Mouse (Mus musculus) heart, postnatal 36 days (tissue): ENCODE data around the gene Ppcdc. TPM values are rescaled to one million over a fixed set of nuclear protein-coding genes. Genes with fewer than 3 reads are reported as not detected.
"Not testable (repeated sequence)": the region's sequence is repeated elsewhere in the genome, so short reads cannot be mapped to it uniquely, and the experiment has no call there.

ENCODE experiments used
- DNase-seq, 2 experiments: peaks; one replicate each; pipeline ENCODE4 v3.0.0; 2021 to 2022
- intact Hi-C: fragments of 180-260 bp; cut with DNase I; formaldehyde crosslinking; loops from one replicate; pipeline ENCODE4 v1.15.1; 2025
- total RNA-seq, 2 experiments: library from RNA; stranded (reverse); gene quantifications; 2 replicates each; pipeline ENCODE4 v1.2.3; 2021

Gene Ppcdc
- total RNA-seq, 2 experiments from 2014 or later: 8.2 to 8.8 TPM

DNA sequence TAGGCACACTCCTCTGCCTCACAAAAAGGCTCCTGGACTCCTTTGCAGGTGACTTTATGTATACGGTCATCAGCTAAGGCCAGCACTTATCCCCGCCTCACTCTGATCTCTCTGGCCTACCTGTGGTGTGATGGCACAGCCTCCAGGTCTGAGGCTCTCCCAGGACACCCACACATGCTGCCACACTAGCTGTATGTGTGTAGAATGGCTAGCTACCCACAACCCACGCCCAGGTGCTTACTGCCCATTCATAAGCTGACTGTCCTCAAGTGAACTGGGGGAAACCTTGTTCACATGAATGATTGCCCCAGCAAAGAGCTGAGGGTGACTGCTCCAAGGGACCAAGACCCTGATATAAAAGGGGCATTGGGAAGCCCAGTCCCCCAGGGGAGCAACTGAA lies 7.4 kb downstream of the Ppcdc start:
- no peak for DNase-seq
- intact Hi-C loops: no loop called here

DNA sequence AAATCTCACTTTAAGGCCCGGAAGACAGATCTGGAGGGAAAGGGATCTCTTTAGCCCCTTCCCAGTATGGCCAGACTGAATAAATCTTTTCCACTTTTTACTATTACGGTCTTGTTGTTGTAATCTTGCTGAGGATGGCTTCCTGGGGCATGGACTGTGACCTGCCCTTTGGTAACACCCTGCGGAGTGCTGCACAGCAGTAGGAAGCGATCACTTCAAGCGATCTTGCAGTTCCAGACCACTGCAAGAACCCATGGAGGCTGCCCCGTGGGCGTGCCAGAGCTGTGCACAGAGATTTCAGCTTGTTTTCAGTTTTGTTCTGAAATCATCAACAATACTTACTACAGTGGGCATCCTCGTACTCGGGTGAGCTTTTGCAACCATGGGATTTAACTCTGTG lies 8.7 kb downstream of the Ppcdc start:
- intact Hi-C loops: no loop called here
- no peak for DNase-seq

DNA sequence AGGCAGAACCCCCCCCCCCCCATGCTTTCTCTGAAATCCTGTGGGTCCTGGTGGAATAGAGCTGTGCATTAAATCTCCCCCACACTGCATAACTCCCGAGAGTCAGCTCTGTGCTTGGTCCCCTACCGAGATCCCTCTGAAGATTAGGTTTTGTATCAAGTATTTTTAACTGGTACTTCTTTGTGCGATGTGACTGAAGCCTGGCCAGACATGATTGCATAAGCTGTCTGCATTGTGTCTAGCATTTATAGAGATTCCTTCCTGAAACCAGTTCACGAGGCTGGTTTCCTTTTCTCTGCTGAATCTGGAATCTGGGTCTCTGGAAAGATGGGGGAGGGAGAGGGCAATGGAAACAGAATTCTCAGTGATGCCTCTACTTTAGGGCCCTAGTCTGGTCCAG lies 11.5 kb downstream of the Ppcdc start:
- DNase-seq: no peak
- intact Hi-C loops: no loop called here

DNA sequence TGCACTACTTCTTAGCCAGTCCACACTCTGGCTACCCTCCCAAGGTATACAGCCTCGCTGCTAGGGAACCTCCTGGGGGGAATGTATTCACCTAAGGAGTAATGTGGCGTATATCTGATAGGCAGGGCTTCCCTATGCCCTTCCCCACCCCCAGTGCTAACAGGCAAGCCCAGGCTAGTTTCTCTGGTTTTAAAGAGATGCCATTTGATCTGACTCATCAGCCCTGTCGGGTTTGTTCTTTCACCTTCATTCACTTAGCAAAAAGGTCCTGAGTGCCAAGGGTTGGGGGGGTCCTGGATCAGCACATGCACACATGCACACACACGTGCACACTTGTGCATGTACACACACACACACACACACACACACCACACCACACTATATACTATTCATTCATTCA lies 12.0 kb downstream of the Ppcdc start:
- DNase-seq: no peak
- intact Hi-C loops: no loop called here

DNA sequence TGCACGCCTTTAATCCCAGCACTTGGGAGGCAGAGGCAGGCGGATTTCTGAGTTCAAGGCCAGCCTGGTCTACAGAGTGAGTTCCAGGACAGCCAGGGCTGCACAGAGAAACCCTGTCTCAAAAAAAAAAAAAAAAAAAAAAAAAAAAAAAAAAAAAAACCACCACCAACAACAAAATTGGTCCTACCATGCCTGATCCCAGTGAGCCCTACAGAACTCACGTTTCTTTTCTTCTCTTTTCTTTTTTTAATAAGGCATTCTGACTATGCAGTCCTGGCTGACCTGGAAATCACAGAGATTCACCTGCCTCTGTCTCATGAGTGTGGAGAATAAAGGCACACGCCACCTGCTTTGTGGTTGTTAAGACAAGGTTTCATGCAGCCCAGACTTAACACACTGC lies 12.8 kb downstream of the Ppcdc start:
- intact Hi-C loops, DNase-seq: not testable (repeated sequence)

GRCm38 (mm10) chr9:57425116-57425515 lies 14.8 kb downstream of the Ppcdc start:
- intact Hi-C loops: no loop called here
- DNase-seq: no peak

DNA sequence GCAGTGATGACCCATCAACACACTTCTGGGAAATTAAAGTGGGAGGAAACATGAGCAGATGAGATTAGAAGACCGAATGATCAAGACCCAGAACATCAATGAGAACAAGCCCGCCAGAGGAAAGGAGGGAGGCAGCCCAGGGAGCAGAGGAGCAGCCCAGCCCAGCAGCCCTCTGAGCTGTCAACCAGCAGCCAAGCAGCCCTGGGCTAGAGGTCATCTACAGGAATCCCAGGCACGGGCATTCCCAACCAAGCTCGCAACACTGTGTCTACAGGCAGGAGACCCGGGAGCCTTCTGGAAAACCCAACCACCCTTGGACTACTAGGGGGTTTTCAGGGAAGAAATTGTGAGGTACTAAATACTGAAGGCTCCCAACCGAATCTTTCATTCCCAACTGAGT lies 15.9 kb downstream of the Ppcdc start:
- intact Hi-C loops: no loop called here
- DNase-seq: no peak

GRCm38 (mm10) chr9:57421688-57422111 lies 18.2 kb downstream of the Ppcdc start:
- intact Hi-C loops: loop anchor here (1.0 kb wide), 1 partner anchor 12 kb away; no protein-coding TSS in a partner anchor
- no peak for DNase-seq

- DNase-seq: peak in 1 of 2 experiments; percentile 67
- intact Hi-C loops: loop anchor here (1.0 kb wide), 1 partner anchor 12 kb away; no protein-coding TSS in a partner anchor
Measured at GRCm38 (mm10) chr9:57421121-57421571, 18.8 kb downstream of the Ppcdc start.

DNA sequence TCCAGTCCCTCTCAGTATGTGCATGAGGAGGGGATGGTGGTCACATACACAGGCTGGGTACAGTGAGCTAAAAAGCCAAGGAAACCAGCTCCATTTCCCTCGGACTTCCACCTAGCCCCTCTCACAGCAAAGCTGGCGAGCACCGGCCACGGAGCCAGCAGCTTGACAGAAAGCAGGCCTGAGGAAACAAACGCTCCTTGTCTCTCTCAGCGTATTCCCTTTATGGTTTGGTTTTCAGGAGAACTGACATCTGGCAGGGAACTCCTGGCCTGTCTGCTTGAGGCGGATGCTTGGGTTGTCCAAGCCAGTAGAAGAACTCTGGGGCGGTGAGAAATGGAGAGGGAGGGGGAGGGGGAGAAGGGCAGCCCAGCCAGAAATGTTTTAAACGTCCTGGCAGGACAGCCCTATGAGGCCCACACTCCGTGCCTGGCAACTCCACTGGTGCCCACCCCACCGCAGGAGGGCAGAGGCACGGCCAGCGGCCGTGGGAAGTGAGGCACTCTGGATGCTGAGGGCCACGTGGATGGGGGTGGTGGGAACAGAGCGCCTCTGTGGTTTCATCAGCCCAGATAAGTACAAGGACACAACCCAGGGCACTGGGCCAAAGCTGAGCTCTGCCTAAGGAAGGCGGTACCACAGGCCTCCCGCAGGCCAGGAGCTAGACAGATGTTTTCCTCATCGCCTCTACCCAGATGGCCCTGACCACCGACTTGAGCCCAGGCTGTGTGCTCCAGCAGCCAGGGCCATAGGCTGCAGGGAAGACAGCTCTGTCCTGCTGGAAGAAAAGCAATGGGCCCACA lies 19.4 kb downstream of the Ppcdc start:
- peak; percentile 94 to 96 for DNase-seq
- intact Hi-C loops: loop anchor here (1.0 kb wide), 1 partner anchor 13 kb away; no protein-coding TSS in a partner anchor

- no peak for DNase-seq
- intact Hi-C loops: no loop called here
Measured at GRCm38 (mm10) chr9:57419521-57420267, 20.2 kb downstream of the Ppcdc start.

- DNase-seq: peak in 1 of 2 experiments; percentile 23
- intact Hi-C loops: no loop called here
Measured at GRCm38 (mm10) chr9:57417341-57417740, 22.6 kb downstream of the Ppcdc start.

DNA sequence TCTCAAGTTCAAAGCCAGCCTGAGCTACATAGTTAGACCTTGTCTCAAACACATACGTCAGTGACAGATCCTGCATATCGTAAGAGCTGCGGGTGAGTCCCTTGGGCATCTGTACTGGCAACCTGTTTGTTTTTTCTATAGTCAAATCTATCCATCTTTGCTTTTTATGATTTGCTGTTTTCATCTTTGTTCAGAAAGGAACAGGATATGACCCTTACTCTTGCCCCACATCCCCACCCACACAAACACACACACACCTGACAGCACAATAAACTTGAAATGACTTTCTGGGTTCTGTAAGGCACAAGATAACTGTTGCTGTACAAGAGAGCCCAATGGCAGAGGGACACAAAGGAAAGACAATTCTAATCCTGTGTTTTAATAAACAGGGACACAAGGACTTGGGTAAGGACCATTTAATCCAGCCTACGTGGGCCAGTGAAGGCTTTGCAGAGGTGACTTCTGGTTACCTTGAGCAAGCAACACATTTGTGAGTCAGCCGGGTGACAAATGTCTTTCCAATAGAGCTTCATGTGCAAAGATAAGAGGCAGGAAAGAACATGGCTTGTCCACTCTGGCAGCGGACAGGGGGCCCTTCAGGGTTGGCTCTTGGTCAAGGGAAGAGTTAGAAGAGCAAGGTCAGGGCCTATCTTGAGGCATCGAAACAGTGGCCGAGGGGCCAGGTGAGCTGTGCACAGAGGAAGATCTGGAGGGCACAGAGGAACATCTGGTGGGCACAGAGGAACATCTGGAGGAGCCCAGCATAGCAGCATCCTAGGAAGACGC lies 32.6 kb downstream of the Ppcdc start:
- peak in 1 of 2 experiments; percentile 38 for DNase-seq
- intact Hi-C loops: no loop called here

- intact Hi-C loops: no loop called here
- DNase-seq: no peak
Measured at GRCm38 (mm10) chr9:57406395-57406794, 33.5 kb downstream of the Ppcdc start.

GRCm38 (mm10) chr9:57404036-57404435 lies 35.9 kb downstream of the Ppcdc start:
- no peak for DNase-seq
- intact Hi-C loops: no loop called here

DNA sequence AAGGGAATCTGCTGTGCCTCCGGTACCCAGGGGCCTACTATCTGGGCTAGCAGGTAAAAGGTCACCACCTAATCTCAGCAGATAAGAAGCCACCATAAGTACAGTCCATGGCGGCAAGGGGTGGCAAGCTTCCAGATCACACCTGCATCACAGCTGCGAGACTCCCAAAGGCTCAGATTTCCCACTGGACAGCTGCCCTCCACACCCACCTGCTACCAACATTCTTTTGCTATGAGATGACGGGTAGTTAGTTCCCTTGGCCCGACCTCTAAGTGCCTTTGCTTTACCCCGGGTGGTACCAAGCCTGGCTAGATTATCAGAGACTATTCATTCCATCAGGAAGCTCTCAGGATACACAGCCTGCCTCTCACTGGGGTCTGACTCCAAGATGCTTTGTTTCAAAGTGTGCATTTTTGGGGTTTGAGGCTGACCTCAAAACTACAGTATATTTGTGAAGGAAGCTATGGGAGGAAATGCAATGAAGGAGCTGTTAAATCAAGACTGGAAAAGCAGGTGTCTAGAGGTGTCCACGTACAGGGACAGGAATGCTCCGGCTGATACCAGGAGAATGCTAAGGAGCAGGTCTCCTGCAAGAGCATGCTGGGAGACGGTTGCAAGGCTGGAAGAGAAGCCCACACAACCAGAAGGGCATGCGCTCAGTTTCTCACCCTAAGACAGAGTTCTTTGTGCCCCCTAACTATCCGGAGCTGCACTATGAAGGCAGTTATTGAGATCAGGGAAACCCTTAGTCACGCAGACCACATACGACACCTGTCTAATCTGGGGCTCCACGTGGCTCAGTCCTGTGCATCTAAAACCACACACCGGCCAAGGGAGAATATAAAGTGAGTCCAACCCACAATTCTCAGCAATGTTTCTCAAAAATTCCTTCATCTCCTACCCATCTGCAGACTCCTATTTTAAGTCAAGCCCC lies 37.3 kb downstream of the Ppcdc start:
- intact Hi-C loops: no loop called here
- DNase-seq: no peak

- no peak for DNase-seq
- intact Hi-C loops: no loop called here
Measured at GRCm38 (mm10) chr9:57398773-57399172, 41.2 kb downstream of the Ppcdc start.

DNA sequence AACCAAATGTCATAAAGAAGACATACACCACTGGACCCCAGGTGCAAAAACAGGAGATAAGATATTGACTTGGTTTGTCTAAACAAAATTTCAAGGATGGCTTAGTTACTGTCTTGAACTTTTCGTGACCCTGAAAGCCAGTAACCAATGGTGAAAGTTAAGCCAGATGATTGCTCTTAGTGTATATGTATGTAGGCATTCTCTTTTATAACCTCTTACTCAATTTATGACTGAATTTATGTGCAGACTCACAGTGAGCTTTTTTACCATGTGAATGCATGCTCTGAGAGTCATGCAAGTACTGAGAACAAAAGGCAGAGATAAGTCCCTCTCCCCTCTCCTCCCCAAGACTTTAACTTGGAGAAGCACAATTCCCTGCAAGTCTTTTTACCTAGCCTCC lies 47.0 kb downstream of the Ppcdc start:
- intact Hi-C loops: no loop called here
- DNase-seq: no peak

DNA sequence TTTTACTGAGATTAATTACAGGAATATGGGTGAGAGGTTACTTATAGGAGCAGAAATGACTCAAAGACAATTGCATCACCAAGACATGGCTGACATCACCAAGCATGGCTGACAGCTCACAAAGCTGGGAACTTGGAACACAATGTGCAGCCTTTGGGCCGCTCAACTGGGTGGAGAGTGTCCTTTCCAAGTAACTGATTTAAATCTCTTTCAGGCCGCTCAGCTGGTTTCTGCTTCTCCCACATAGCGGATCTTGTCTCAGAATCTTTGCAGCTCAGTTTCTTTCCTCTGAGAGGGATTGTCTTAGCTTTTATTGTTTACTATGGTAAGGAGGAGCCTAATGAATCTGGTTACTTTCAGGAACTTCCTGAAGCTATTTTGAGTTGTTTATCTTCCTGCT lies 49.1 kb downstream of the Ppcdc start:
- intact Hi-C loops: no loop called here
- no peak for DNase-seq

DNA sequence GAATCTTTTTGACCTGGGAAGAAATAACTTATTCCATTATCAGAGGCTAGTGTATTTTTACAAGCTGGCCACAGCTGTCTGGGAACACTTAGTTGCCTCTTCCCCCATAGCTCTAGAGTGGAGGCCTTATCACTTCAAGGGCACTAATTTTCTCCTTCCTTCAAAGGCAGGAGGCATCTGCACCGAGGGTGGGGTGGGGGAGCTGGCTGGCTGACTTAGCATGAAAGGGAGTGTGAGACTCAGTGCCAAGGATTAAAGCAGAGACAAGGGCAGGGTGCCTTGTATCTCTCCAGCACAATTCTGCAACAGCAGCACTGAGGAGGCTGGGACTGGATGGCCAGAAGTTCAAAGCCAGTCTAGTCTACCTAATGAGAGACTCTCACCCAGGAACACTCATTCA lies 50.8 kb downstream of the Ppcdc start:
- intact Hi-C loops: no loop called here
- no peak for DNase-seq
